Mouse (Mus musculus): ENCODE measurements around the gene Slc27a1.

Gene Slc27a1

DNA sequence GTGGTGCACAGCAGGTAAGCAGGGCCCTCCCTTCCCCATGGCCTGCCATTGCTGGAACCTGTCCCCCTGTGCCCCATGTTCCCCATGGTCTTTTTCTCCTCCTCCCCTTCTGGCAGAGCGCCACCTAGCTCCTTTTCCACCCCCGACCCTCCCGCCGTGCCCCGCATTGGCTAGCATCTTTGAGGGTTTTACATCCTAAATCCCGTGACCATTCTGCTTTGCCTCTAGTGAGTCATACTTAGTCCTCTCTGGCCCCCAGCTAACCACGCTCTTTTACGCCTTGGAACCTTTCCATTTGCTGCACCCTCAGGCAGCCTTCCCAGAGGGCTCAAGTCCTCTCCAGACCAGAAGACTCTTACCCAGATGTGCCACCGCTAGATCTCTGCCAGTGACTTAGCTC, 11.5 kb downstream of the Slc27a1 start:
- no peak for DNase-seq (ENCODE audit: low spot score in 2 of 2)

DNA sequence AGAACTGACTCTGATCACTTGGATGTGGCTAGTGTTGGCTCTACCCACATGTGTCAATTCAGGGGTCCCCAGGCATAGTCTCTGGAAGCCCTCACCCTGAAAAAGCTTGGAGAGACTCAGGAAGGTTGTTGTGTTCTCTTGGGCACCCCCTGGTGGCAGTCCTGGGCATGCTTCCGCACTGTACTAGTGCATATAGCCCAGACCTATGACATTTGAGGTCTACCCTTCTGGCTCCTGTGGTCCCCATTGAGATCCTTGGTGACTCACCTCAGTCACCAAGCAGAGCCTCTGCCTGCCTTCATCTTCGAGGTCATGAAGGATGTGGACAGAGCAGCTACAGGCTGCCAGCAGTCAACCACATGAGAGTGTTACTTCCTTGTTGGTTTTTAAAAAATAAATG, 18.2 kb downstream of the Slc27a1 start:
- no peak for DNase-seq (ENCODE audit: low spot score in 2 of 2)

DNA sequence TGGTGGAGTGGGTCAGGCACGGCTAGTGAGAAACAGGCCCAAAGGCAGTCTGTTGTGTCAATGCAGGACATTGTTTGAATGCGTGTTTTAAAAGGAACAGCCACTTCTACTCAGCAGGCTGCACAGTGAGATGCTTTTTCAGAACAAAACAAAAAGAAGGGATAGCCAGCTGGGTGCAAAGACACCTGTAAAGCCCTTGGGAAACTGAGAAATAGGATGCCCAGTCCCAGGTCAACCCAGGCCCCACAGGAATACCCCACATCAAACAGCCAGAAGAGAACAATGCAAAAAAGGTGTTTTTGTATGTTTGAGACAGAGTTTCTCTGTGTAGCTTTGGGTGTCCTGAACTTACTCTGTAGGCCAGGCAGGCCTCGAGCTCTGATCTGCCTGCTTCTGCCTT, 20.1 kb downstream of the Slc27a1 start:
- DNase-seq (ENCODE audit: low spot score in 2 of 2): no peak

DNA sequence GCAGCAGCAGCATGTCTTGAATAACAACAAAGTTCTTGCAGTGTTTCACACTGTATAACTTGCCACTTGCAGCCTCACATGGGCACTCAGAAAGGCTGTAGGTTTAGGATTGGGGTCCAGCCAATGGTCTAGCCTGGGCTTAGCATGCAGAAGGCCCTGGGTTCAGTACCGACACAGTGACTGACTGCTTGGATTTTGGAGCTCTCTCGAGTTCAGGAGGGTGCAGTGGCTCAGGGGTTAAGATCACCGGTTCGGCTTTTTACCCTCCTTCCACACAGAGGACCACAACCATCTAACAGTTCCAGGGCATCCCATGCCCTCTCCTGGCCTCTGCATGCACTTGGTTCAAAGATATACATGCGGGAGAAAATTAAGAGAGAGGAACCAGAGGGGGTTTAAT, 22.3 kb downstream of the Slc27a1 start:
- DNase-seq (ENCODE audit: low spot score in 2 of 2): no peak

DNA sequence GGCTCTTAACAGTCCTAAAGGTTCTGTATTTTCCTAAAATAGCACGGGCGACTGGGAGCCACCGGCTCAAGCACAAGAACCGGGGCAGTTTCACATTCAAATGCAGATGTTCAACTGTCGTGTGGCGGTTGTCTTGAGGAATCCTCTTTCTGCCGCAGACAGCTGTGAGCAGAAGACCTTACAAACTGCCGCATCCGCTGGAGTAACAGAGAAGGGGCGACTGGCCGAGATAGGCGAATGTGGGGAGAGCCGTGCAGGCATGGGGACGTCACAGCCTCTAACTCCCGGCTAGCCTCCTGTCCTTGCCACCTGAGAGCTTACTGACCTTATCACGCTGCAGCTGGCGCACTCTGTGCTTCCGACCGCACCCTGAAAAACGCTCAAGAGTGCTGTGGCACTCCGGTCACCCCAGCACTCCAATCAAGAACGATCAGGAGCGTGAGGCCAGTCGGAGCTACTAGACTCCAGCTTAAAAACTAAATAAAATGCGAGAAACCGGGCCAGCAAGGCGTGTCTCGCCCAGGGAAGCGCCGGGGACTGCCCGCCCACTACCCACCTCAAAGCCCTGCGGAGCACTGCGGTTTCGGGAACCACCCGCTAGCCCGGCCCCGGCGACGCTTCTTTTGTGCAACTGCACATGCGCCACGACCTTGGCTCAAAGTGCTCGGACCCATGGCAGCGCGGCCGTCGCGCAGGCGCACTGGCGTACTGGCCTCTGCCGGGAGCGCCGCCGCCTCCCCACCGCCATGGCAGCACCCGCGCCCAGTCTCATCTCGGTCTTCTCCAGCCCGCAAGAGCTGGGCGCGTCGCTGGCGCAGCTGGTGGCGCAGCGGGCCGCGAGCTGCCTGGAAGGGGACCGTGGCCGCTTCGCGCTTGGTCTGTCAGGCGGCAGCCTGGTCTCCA, 23.0 kb downstream of the Slc27a1 start, which contains the start of gene Pgls:
Gene Pgls (plus strand): TSS at position 706 of the 903 bp plus-strand sequence.
- peak; percentile 89 to 97 for DNase-seq (ENCODE audit: low spot score in 2 of 2)

DNA sequence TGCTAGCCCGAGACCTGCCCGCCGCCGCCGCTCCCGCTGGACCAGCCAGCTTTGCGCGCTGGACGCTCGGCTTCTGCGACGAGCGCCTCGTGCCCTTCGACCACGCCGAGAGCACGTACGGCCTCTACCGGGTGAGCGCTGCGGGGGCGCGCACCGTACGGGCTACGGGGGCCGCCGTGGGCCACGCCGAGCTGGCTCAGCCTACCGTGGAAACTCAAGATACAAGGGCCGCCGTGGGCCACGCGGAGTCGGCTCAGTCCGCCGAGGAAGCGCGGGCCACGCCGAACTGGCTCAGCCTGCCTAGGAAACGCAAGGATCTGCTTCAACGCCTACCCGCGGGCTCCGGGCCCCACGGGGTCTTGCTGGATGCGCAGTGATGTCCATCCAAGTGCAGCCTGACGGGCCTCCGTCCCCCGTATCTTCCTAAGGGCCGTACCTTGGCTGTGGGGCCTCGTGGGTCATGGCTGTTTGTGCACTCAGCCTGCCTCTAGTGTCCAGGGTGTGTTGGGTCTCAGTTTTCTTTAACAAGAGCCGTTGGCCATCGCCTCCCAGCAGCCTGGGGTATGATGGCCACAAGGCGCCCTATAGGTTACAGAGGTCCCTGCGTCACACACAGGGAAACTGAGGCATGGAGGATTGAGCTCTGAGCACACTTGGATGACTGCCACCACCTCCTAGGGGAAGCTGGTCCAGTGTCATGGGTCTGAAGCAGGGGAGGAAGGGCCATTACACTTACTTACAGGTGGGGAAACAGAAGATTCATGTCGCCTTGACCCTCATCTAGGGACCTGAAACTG, 23.9 kb downstream of the Slc27a1 start:
- DNase-seq (ENCODE audit: low spot score in 2 of 2): peak; percentile 84 to 92

DNA sequence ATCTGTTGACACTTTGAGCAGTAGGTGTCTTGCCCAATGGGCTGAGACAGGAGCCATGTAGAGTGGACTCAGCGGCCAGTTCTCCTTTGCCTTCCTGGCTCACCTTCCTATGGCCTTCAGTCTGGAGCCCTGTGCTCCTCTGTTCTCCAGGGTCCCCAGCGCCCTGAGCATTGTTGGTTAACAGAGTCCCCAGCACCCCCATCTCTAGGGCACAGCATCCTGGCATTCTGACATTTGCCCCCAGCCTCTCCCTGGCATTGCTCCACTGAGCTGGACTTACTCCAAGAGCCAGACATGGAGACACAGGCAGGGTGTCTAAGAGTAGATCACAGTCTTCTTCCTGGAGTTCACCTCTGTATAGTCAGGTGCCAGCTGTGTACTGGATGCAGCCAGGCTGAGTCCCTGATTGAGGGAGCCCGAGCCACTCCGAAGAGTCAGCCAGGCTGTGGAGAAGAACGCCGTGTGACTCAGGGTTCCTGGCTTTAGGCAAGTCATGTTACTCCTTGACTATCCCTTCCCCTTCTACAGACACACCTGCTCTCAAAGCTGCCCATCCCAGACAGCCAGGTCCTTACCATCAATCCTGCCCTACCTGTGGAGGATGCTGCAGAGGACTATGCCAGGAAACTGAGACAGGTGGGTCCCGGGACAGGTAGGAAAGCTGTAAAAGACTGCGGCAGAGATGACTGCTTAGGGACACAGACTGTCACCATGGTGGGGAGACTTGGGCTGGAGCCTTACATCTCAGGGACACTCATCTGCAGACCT, 25.1 kb downstream of the Slc27a1 start:
- DNase-seq (ENCODE audit: low spot score in 2 of 2): no peak

DNA sequence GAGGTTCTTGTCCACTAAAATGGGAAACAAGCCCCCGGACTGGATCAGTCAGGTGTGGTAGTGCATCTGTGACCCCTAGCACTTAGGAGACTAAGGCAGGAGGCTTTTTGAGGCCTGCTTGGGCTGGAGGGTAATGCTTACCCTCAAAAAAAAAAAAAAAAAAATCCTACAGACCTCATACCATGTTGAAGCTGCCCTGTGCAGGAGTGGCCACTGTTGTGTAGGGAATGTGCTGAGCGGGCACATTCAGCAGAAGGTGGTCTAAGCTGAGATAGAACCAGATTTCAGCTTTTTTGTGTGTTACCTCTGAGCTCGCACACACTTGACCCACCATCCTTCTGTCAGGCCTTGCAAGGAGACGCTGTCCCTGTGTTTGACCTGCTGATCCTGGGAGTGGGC, 25.6 kb downstream of the Slc27a1 start:
- no peak for DNase-seq (ENCODE audit: low spot score in 2 of 2)

DNA sequence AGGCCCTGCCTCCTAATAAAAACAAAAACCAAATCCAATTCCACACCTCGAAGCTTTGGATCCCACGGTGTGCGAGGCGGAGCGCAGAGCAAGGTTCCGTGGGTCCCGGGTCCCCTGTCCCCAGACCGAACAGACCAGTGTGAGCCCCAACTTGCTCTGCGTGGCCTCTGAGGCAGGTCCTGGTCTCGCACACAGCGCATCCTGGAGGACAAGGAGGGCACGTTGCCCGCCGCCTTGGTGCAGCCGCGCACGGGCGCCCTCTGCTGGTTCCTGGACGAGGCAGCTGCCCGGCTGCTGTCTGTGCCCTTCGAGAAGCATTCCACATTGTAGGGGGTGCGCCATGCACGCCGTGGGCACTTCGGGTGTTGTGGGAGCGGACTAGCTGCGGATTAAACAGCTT, 27.2 kb downstream of the Slc27a1 start:
- DNase-seq (ENCODE audit: low spot score in 2 of 2): peak; percentile 67 to 91

DNA sequence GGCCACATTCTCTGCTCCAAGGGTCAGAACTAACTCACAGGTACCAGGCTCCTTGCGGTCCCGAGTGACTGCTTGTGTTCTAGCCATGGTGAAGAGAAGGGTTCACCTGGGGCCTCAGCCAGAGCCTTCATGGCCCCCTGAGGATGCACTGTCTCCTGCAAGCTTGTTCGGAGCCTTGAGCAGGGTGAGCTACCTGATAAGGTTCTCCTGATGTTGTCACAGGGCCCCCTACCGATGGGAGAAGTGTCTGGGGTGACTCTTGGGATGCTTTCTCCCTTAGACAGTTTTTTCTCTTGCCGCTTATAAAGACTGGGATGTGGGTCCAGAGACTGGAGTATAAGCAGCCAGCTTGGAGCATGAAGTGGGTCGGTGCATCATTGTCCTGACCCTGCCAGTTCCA, 27.7 kb downstream of the Slc27a1 start:
- no peak for DNase-seq (ENCODE audit: low spot score in 2 of 2)

DNA sequence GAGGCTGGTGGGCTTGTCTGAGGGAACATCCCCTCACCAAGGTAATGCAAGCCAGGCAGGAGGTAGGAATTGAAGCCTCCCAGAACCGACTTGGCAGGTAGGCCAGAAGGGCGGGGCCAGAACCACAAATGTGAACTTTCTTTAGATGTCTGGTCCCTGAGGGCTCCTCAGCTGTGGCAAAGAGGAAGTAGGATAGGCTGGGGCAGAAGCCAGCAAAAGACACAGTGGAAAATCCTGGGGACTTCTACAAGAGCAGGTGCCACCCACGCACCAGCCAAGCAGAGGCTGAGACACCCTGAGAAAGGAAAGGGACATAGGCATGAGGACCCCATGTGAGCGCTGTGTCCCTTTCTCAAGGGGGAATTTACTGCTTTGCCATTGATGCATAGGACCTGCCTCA, 28.1 kb downstream of the Slc27a1 start:
- DNase-seq (ENCODE audit: low spot score in 2 of 2): no peak

DNA sequence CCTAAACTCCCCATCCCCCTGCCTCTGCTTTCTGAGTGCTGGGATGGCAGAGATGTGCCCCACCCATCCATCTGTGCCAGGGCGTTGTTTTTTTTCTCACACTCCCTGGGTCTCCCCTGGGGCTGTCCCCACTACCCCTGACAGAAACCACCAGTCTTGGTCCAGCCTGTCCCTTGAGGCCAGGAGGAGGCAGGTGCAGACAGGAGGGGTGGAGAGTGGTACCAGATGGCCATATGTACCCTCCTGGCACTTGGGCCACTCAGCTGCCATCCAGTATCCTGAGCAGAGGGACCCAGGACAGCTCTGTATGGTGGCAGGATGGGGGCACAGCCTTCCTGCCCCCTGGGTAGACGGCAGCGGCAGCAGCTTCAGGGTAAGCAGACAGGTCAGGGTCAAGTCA, 28.8 kb downstream of the Slc27a1 start, which contains the start of gene Fam129c:
Gene Fam129c (plus strand): TSS at position 198 of the 400 bp plus-strand sequence.
- no peak for DNase-seq (ENCODE audit: low spot score in 2 of 2)

DNA sequence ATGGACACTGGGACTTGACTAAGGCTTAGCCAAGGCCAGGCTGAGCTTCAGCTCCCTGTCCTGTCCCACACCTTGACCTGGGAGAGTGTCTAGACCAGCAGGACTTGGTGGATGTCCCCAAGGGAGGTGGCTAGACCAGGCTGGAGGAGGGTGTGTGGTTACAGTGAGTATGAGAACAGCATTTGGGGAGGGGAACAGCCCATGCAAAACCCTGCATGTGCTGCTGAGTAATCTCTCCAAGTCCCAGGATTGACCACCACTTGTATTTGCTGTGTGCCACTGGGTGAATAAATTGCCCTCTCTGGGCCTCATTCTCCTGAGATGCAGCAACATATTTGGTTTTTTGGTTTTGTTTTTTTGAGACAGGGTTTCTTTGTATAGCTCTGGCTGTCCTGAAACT, 29.7 kb downstream of the Slc27a1 start:
- DNase-seq (ENCODE audit: low spot score in 2 of 2): no peak

DNA sequence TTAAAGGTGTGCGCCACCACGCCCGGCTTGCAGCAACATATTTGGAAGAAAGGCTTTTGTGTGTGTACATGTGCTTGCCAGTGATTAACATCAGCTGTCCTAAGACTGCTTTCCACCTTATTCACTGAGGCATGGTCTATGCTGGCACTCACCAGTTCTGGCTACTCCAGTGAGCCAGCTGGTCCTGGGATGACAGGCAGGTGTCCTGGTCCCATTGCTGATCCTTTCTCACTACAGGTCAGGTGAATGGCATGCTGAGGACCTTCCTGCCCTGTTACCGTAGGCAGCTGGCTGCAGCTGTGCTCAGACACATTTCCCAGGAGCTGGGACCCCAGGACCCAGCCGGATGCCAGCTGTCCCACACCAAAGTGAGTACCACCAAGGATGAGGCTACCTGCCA, 30.2 kb downstream of the Slc27a1 start:
- DNase-seq (ENCODE audit: low spot score in 2 of 2): no peak

DNA sequence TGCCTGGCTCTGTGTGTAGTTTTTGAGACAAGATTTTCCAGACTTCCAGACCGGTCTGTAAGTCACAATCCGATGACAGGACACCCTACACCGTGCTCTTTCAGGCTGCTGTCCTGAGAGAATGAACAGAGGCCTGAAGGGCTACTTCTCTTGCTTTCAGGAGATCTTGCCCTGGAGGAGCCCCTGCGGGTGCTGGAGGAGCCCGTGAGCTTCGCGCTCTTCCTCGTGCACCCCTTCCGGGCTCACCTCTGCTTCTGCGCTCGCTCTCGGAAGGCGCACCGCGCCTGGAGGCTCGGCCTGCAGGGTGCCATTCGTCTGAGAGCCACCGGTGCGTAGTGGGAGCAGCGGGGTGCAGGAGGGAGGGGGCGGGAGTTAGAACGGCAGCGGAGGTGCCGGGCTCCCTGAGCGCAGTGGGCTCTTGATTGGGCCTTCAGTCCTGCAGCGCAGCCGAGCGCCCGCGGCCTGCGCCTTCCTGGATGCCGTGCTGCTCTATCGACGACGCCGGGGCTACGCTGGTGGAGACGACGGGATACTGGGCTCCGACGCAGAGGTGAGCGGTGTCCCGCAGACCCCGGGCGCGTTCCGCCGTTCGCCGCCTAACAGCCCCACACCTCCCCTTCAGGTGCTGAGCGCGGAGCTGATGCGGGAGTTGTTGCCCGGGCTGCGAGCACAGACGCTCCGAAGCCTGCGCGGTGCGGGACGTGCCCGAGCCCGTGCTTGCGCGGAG, 33.4 kb downstream of the Slc27a1 start:
- DNase-seq (ENCODE audit: low spot score in 2 of 2): no peak

DNA sequence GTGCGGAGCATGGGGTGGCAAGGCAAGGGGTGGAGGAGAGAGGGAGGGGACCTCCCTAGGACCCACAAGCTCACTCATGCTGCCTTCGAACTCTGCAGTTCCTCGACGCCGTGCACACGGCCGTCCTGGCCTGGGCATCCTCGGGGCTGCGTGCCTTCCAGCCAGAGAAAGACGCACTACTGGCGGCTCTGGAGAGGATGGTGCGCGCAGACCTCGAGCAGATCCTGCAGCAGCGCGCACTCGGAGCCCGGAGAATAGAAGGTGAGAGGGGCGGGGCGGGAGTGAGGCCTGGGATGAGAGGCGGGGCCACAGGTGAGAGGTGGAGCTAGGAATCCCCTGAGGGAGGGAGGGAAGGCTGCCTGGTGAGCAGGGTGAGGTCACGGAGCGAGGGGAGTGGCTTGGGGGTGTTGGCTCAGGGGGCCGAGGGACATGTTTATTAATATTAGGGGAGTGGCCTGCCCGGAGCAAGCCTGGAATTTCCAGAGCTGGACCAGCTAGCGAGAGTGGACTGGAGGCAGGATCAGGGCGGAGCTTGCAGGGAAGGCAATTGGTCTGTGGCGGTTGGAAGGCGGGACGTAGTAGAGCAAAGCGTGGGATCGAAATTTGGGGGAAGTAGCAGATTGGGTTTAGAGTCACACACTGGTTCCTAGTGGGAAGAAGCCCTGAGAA, 34.1 kb downstream of the Slc27a1 start:
- peak in 1 of 2 experiments; percentile 44 for DNase-seq (ENCODE audit: low spot score in 2 of 2)

DNA sequence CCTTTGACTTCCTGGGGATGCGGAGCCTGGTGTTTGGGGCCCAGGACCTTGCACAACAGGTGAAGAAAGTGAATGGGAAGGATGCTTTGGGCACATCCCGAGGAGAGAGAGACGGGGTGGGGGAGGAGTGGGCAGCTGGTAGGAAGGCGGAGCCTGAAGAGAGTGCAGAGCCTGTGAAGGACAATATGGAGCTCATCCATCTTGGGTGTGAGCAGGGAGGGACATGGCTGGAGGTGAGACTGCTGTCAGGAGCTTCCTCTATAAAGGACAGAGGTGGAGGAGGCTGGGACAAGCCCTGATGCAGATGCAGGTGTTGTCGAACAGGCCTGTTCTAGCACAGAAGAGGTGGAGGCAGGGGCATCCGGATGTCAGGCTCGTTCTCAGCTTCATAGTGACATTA, 35.3 kb downstream of the Slc27a1 start:
- DNase-seq (ENCODE audit: low spot score in 2 of 2): no peak

DNA sequence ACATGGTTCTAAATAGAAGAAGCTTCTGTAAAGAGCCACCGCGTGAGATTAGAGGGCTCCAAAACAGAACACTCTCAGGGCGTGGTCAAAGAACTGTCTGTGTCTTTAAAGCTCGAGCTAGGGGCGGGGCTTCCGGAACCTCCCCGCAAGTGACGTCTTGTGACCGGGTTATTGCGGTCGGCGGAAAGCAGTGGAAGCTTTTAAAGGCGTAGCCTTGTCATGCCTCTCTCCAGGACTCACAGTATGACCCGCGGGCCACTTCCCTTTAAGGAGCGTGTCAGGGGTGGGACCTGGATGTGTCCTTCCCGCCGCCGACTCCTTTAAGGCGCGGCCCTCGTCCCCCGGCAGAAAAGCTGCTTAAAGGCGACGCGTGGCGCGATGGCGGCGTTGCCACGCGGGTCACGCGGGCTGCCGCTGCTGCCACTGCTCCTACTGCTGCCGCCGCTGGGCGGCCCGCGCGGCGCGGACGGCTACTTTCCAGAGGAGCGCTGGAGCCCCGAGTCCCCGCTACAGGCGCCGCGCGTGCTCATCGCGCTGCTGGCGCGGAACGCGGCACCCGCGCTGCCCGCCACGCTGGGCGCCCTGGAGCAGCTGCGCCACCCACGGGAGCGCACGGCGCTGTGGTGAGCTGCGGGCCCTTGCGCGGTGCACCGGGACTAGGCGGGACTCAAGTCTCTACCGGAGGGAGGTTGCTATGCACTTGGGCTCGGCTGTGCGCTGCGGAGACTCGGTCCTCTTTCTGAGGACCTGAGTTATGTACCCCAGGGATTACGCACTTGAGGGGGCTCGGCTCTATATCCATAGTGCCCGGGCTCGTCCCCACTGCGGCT, 42.4 kb downstream of the Slc27a1 start, which contains the start of gene Colgalt1:
Gene Colgalt1 (plus strand): TSS at position 177 of the 830 bp plus-strand sequence.
- DNase-seq (ENCODE audit: low spot score in 2 of 2): peak; percentile 99

DNA sequence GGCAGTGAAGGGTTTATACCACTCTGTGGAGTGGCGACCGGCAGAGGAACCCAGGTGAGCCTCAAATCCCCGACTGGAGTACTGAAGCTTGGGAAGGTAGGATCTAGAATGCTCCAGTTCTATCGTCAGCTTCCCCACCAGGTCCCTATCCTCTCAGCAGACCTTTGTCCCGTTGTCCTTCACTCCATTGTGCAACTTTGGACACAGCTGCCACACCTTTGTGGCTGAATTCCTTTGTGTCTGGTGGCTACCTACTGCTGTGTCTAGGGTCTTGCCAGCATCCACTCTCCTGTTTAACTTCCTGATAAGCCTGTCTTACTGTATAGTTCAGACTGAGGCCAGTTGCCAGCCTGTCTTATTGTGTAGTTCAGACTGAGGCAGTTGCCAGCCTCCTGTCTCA, 43.5 kb downstream of the Slc27a1 start:
- DNase-seq (ENCODE audit: low spot score in 2 of 2): no peak

DNA sequence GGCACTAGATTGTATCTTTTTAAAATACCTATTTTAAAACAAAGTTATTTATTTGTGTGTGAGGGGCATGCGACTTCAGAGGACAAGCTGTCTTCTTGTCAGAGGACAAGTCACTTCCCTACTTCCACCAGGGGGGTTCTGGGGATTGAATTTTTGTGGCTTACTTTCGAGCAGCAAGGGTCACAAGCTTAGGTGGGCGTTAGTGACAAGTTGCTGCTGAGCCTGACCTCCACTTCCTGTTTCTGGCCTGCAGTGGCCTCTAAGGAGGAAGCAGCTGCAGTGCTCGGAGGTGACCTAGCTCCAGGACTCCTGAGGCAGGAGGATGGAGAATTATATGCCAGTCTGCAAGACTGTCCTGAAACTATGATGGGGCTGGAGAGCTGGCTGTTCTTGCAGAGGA, 44.7 kb downstream of the Slc27a1 start:
- no peak for DNase-seq (ENCODE audit: low spot score in 2 of 2)
